Mouse (Mus musculus) embryonic facial prominence, embryonic 14.5 days (tissue): ENCODE data around the gene Olfr506. TPM values are rescaled to one million over a fixed set of nuclear protein-coding genes. Genes with fewer than 3 reads are reported as not detected.
"Not testable (repeated sequence)": the region's sequence is repeated elsewhere in the genome, so short reads cannot be mapped to it uniquely, and the experiment has no call there.

Experiments used
- ATAC-seq: fragments of 200-750 bp; cut with Nextera tagmentation; 2 replicates; pipeline ENCODE4 v1.8.0; 2017; ENCODE audit warnings: low read depth, moderate number of reproducible peaks, moderate TSS enrichment
- DNase-seq: peaks from one replicate; pipeline ENCODE4 v3.0.0-alpha.2; 2015; ENCODE audit warnings: low spot score
- H3K27ac ChIP-seq: fragments of 300-500 bp; sonication (generic); replicated peaks from 2 replicates; pipeline ENCODE4 v1.5.1; 2014; ENCODE audit warnings: low read depth, mild to moderate bottlenecking, low read length, moderate library complexity
- H3K27me3 ChIP-seq: fragments of 300-500 bp; sonication (generic); replicated peaks from 2 replicates; pipeline ENCODE4 v1.6.1; 2014; ENCODE audit warnings: low read length; ENCODE audit not compliant: control insufficient read depth, insufficient read depth
- H3K36me3 ChIP-seq: fragments of 300-500 bp; sonication (generic); 2 replicates; pipeline ENCODE4 v1.6.1; 2014; ENCODE audit warnings: low read length, mixed read lengths; ENCODE audit not compliant: control insufficient read depth, insufficient read depth
- H3K4me1 ChIP-seq: fragments of 300-500 bp; sonication (generic); 2 replicates; pipeline ENCODE4 v1.6.1; 2014; ENCODE audit warnings: antibody characterized with exemption, low read length; ENCODE audit not compliant: control insufficient read depth, insufficient read depth
- H3K4me2 ChIP-seq: fragments of 300-500 bp; sonication (generic); 2 replicates; pipeline ENCODE4 v1.6.1; 2014; ENCODE audit warnings: low read depth, mild to moderate bottlenecking, low read length, moderate library complexity, mixed read lengths
- H3K4me3 ChIP-seq: fragments of 300-500 bp; sonication (generic); 2 replicates; pipeline ENCODE4 v1.5.1; 2014; ENCODE audit warnings: low read depth, mild to moderate bottlenecking, low read length
- H3K9ac ChIP-seq: fragments of 300-500 bp; sonication (generic); 2 replicates; pipeline ENCODE4 v1.6.1; 2014; ENCODE audit warnings: low read depth, mild to moderate bottlenecking, low read length, moderate library complexity, mixed read lengths
- H3K9me3 ChIP-seq: fragments of 300-500 bp; sonication (generic); 2 replicates; pipeline ENCODE4 v1.6.1; 2016; ENCODE audit warnings: low read length; ENCODE audit not compliant: control insufficient read depth
- WGBS: fragments of 180-500 bp; shearing (Covaris S2); extraction: QIAGEN DNeasy Blood & Tissue Kit; methylation state at CpG from one replicate; pipeline ENCODE4 v1.1.7; 2014; 5-methylcytosine and 5-hydroxymethylcytosine counted together
- polyA plus RNA-seq: library from polyadenylated mRNA; unstranded; fragments of >200 nt; fragmentation: Nextera tagmentation; extraction: Ambion mirVana; gene quantifications from 2 replicates; pipeline ENCODE4 v1.2.1, GENCODE M21; 2014

The Olfr506 gene
- 0.16 TPM in 1 of 2 replicates, not detected in the other for polyA plus RNA-seq

DNA sequence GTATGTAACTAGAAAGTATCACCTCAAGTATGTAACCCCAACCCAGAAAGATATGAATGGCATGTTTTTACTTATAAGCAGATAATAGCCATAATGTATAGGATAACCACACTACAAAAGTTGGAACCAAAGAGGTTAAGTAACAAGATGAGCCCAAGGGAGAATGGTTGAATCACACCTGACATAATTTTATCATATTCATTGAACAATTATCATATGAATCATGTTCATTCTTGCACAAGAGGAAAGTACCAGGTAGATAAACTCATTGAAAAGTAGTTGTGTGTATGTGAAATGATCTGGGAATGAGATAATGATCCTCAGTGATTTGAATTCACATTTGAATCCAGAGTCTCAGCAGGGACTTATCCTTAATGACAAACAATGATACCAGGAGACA, at the start of gene Olfr506:
Olfr506 (plus strand) TSS at position 301 of the 400 bp plus-strand sequence.
- Histone ChIP-seq H3K4me1 (no peaks in the 10 kb centered on the region), H3K9me3 (no peaks in the 10 kb centered on the region), H3K4me3 (no peak within 1 kb of the TSS), H3K36me3 (no peaks in the 10 kb centered on the region), H3K27me3 (no peaks in the 10 kb centered on the region), H3K9ac (no peak within 1 kb of the TSS), H3K27ac (no peak within 1 kb of the TSS), H3K4me2 (no peak within 1 kb of the TSS)
- no peak for DNase-seq
- ATAC-seq = no peak

DNA sequence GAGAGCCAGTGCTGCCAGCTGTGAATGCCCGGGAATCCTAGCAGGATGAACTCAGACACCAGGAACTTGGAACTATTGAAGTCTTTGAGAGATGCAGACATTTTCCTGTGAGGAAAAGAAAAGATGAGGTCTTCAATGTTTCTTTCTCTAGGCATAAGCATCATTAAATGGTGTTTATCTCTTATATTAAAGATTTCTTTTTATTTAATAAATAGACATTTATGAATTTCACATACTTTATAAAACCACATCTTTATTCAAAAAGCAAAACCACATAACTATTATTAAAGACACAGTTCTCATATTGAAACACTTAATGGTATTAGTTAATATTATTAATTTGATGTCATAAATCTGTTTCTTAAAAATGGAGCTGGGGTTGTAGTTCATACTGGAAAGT, 44.9 kb upstream of the Olfr506 start, which contains the start of gene Olfr504:
Olfr504 (minus strand) TSS at position 101 of the 400 bp plus-strand sequence.
- H3K4me1 ChIP-seq = no peaks in the 10 kb centered on the region
- H3K36me3 ChIP-seq = no peaks in the 10 kb centered on the region
- no peak within 1 kb of the TSS for H3K4me2 ChIP-seq
- no peak within 1 kb of the TSS for H3K27ac ChIP-seq
- no peaks in the 10 kb centered on the region for H3K9me3 ChIP-seq
- no peak within 1 kb of the TSS for H3K4me3 ChIP-seq
- DNase-seq (no peak), ATAC-seq (no peak)
- H3K27me3 ChIP-seq = no peaks in the 10 kb centered on the region
- H3K9ac ChIP-seq = no peak within 1 kb of the TSS
- 95% methylated on average over 1 of the region's 1 CpGs for WGBS

DNA sequence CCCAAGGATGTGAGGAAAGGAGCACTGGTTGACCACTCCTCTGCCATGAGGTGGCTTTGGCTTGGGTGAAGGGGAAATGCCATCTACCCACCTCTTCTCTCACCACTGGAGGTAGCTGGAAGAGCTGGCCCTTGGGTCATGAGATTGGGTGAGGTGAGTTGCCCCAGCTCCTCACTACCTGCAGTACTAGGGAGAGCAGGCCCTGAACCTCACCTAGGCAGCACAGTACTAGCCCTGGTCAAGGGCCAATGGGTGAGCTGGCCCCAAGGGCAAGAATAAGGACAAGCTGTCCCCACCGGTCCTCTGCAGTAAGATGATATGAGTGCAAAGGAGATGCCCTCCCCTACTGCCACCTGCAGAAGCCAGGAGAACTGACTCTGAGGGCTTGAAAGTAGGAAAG, 20.8 kb upstream of the Olfr506 start:
- Histone ChIP-seq H3K4me2 (no peak overlapping the region), H3K27me3 (no peaks in the 10 kb centered on the region), H3K4me3 (no peak overlapping the region), H3K4me1 (no peaks in the 10 kb centered on the region), H3K36me3 (no peaks in the 10 kb centered on the region), H3K9ac (no peak overlapping the region), H3K9me3 (no peaks in the 10 kb centered on the region), H3K27ac (no peak overlapping the region)
- WGBS = 91% methylated on average over 1 of the region's 1 CpGs
- DNase-seq = no peak
- ATAC-seq = no peak

DNA sequence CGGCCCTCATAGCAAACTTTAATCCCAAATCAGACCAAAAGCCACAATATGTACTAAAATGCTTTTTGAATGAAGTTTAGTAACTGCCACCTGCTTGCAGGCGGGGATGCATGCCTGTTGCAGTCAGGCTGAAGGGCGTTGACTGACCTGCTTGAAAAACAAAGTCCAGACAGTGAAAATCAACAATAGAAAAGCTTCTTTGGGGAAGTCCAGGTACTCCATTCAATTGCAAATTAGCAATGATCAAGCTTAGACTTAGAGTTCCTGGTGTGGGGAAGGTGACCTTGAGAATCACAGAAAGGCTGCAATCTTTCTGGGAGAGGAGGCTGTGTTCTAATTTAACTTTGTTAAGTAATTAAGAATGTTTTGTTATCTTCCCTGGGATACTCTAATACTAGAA, 8.7 kb upstream of the Olfr506 start:
- H3K36me3 ChIP-seq, ATAC-seq, H3K9me3 ChIP-seq, H3K4me1 ChIP-seq, H3K27me3 ChIP-seq, H3K4me2 ChIP-seq, H3K4me3 ChIP-seq, H3K27ac ChIP-seq, H3K9ac ChIP-seq, DNase-seq: not testable (repeated sequence)
- 85% methylated on average over 3 of the region's 3 CpGs for WGBS

DNA sequence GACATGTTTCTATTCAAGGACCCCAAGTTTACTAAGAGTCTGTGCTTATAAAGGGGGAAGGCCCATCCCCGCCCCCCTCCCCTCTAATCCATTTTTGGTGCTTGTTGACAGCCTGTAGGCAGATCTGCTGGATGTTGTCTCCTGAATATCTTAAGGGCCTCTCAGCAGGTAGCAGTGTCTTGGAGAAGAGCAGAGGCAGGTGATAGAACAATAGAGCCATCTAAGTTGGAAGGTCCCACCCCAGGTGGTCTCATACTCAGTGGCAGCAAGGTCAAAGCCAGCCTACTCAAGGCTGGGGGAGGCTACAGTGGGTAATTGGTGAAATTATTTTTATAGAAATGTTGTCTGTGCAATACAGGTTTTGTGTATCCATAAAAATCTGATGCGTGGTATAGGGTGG, 3.5 kb downstream of the Olfr506 start:
- ATAC-seq (no peak), DNase-seq (no peak)
- no peak overlapping the region for H3K9ac ChIP-seq
- 86% methylated on average over 2 of the region's 2 CpGs for WGBS
- H3K9me3 ChIP-seq = no peaks in the 10 kb centered on the region
- H3K27me3 ChIP-seq = no peaks in the 10 kb centered on the region
- H3K36me3 ChIP-seq = no peaks in the 10 kb centered on the region
- no peak overlapping the region for H3K4me3 ChIP-seq
- H3K4me1 ChIP-seq = no peaks in the 10 kb centered on the region
- H3K27ac ChIP-seq = no peak overlapping the region
- no peak overlapping the region for H3K4me2 ChIP-seq

DNA sequence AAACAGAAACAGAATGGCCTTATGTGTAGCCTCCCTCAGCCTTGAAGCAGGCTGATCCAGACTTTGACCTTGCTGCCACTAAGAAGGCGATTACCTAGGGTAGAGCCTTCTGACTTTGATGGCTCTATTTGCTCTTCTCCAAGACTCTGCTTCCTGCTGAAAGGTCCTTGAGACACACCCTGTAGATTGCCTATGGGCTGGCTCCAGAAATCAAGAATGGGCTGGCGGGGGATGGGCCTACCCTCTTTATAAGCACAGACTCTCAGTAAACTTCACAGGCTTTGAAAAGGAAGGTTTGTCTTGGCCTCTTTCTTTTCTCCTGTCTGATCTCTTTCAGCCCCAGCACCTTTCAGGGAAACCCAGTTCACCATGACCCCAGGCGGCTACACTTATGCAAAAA, 6.2 kb downstream of the Olfr506 start:
- not testable (repeated sequence) for H3K27ac ChIP-seq, H3K4me3 ChIP-seq, H3K4me2 ChIP-seq, DNase-seq, H3K9ac ChIP-seq, H3K36me3 ChIP-seq, ATAC-seq, H3K27me3 ChIP-seq, H3K4me1 ChIP-seq, H3K9me3 ChIP-seq
- WGBS = 75% methylated on average over 3 of the region's 3 CpGs

DNA sequence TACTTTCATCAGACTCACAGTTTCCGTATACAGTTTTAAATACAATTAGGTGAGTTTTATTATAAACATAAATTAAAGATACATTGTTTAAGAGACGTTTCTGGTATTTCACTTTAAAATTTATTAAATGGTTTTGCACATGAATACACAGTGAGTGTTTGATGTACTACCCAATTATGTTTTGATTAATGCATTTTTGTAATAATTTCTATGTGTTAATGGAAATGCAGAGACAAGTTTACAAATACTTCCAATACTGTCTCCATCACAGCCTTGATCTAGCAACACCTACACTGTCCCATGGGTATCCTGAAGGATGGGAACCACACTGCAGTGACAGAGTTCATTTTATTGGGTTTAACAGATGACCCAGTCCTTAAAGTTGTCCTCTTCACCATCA, 10.9 kb downstream of the Olfr506 start, which contains the start of gene Olfr507:
Olfr507 (plus strand) TSS at position 301 of the 400 bp plus-strand sequence.
- no peaks in the 10 kb centered on the region for H3K9me3 ChIP-seq
- 73% methylated on average over 2 of the region's 2 CpGs for WGBS
- H3K27ac ChIP-seq = no peak within 1 kb of the TSS
- no peaks in the 10 kb centered on the region for H3K36me3 ChIP-seq
- no peak within 1 kb of the TSS for H3K9ac ChIP-seq
- DNase-seq (no peak), ATAC-seq (no peak)
- H3K27me3 ChIP-seq = no peaks in the 10 kb centered on the region
- H3K4me2 ChIP-seq = no peak within 1 kb of the TSS
- no peaks in the 10 kb centered on the region for H3K4me1 ChIP-seq
- no peak within 1 kb of the TSS for H3K4me3 ChIP-seq

DNA sequence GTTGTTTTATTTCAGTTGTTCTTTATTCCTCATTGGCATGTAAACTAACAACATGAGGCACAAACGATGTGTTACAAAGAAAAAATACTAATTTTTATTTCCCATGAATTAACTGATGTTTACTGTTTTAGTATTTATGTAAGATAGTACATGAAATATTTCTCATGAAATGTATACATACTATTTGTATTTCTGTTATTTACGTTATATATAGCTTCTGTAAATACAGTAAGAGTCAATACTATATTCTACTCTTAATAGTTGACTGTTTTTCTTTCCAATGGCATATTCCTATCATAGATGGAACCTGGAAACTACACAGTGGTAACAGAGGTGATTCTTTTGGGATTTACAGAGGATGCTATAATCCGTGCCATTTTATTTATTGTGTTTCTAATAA, 19.1 kb downstream of the Olfr506 start, which contains the start of gene Olfr508:
Olfr508 (plus strand) TSS at position 301 of the 400 bp plus-strand sequence.
- Histone ChIP-seq H3K4me2 (no peak within 1 kb of the TSS), H3K36me3 (no peaks in the 10 kb centered on the region), H3K9me3 (no peaks in the 10 kb centered on the region), H3K27ac (no peak within 1 kb of the TSS), H3K9ac (no peak within 1 kb of the TSS), H3K4me3 (no peak within 1 kb of the TSS), H3K4me1 (no peaks in the 10 kb centered on the region), H3K27me3 (no peaks in the 10 kb centered on the region)
- no peak for ATAC-seq
- 83% methylated on average over 3 of the region's 3 CpGs for WGBS
- DNase-seq = no peak

DNA sequence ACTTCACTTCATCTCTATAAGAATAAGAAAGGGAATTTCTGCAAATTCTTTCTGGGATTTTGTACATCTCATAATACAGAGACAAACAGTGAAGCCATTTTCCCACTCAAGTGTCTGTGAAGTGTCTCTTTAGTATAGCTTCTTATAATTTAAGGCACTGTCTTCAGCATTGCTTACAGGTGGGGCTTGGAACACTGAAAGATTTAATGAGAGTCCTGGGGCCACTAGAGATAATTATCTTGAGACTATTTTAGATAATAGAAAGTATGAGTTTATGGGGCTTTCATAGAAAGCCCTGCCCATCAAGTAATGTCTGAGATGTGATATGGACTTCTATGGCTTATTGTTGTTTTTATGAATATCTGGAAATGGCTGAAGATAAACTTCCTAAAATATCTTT, 41.2 kb downstream of the Olfr506 start, which contains the start of gene Olfr509:
Olfr509 (minus strand) TSS at position 101 of the 400 bp plus-strand sequence.
- H3K36me3 ChIP-seq = no peaks in the 10 kb centered on the region
- ATAC-seq (no peak), DNase-seq (no peak)
- no peaks in the 10 kb centered on the region for H3K27me3 ChIP-seq
- H3K4me3 ChIP-seq = no peak within 1 kb of the TSS
- no peak within 1 kb of the TSS for H3K27ac ChIP-seq
- H3K4me1 ChIP-seq = no peaks in the 10 kb centered on the region
- H3K4me2 ChIP-seq = no peak within 1 kb of the TSS
- H3K9ac ChIP-seq = no peak within 1 kb of the TSS
- 0 out of 2 replicates have a peak, but pooled peaks cover 4% of the 10 kb centered on the region for H3K9me3 ChIP-seq
